Mouse (Mus musculus) midbrain, embryonic 14.5 days (tissue): ENCODE measurements around the gene Rab5b. TPM values are rescaled to one million over a fixed set of nuclear protein-coding genes. Genes with fewer than 3 reads are reported as not detected.

Source experiments
- ATAC-seq: fragments of 200-750 bp; cut with Nextera tagmentation; 2 replicates; pipeline ENCODE4 v1.8.0; 2017; ENCODE audit warnings: moderate number of reproducible peaks, moderate library complexity; ENCODE audit not compliant: low FRiP score, low TSS enrichment
- DNase-seq: peaks from one replicate; pipeline ENCODE4 v3.0.0-alpha.2; 2015
- H3K27ac ChIP-seq: fragments of 300-500 bp; sonication (generic); replicated peaks from 2 replicates; pipeline ENCODE4 v1.5.1; 2014; ENCODE audit warnings: mild to moderate bottlenecking, low read depth, low read length, moderate library complexity
- H3K27me3 ChIP-seq: fragments of 300-500 bp; sonication (generic); 2 replicates; pipeline ENCODE4 v1.6.1; 2014; ENCODE audit warnings: low read length, control low read depth, mixed read lengths; ENCODE audit not compliant: control insufficient read depth, insufficient read depth
- H3K36me3 ChIP-seq: fragments of 300-500 bp; sonication (generic); 2 replicates; pipeline ENCODE4 v1.6.1; 2014; ENCODE audit warnings: low read length, control low read depth; ENCODE audit not compliant: control insufficient read depth, insufficient read depth
- H3K4me1 ChIP-seq: fragments of 300-500 bp; sonication (generic); 2 replicates; pipeline ENCODE4 v1.6.1; 2014; ENCODE audit warnings: mild to moderate bottlenecking, antibody characterized with exemption, low read length, control low read depth; ENCODE audit not compliant: control insufficient read depth, insufficient read depth
- H3K4me2 ChIP-seq: fragments of 300-500 bp; sonication (generic); 2 replicates; pipeline ENCODE4 v1.6.1; 2014; ENCODE audit warnings: mild to moderate bottlenecking, low read length, moderate library complexity
- H3K4me3 ChIP-seq: fragments of 300-500 bp; sonication (generic); replicated peaks from 2 replicates; pipeline ENCODE4 v1.5.1; 2014; ENCODE audit warnings: low read depth, low read length
- H3K9ac ChIP-seq: fragments of 300-500 bp; sonication (generic); replicated peaks from 2 replicates; pipeline ENCODE4 v1.6.1; 2014; ENCODE audit warnings: mild to moderate bottlenecking, low read length, moderate library complexity
- H3K9me3 ChIP-seq: fragments of 300-500 bp; sonication (generic); 2 replicates; pipeline ENCODE4 v1.6.1; 2016; ENCODE audit warnings: low read length, control low read depth, mixed read lengths; ENCODE audit not compliant: control insufficient read depth
- WGBS: fragments of 180-500 bp; shearing (Covaris S2); extraction: QIAGEN DNeasy Blood & Tissue Kit; methylation state at CpG from one replicate; pipeline ENCODE4 v1.1.7; 2014; 5-methylcytosine and 5-hydroxymethylcytosine counted together
- polyA plus RNA-seq: library from polyadenylated mRNA; unstranded; fragments of >200 nt; fragmentation: Nextera tagmentation; extraction: Ambion mirVana; gene quantifications from 2 replicates; pipeline ENCODE4 v1.2.1, GENCODE M21; 2014

The Rab5b gene
- polyA plus RNA-seq, 1 experiment from 2014 or later: 100 TPM

GRCm38 (mm10) chr10:128703895-128704294 lies 7.8 kb upstream of the Rab5b start, which contains the start of gene Pmel:
Pmel (plus strand) TSS chr10:128704195.
- DNase-seq (no peak), ATAC-seq (no peak)
- H3K4me2 ChIP-seq: peak within 1 kb of the TSS; percentile 93
- no peaks in the 10 kb centered on the region for H3K9me3 ChIP-seq
- no peaks in the 10 kb centered on the region for H3K27me3 ChIP-seq
- H3K4me1 ChIP-seq: peaks cover 9% of the 10 kb centered on the region; the same call in 1 of the 2 replicates
- WGBS: 27% methylated on average over 4 of the region's 4 CpGs
- H3K4me3 ChIP-seq: peak within 1 kb of the TSS; percentile 67
- no peaks in the 10 kb centered on the region for H3K36me3 ChIP-seq
- peak within 1 kb of the TSS; percentile 46; the same call in 1 of the 2 replicates for H3K9ac ChIP-seq
- peak within 1 kb of the TSS; percentile 63; the same call in 1 of the 2 replicates for H3K27ac ChIP-seq

- Histone ChIP-seq H3K36me3 (no peaks in the 10 kb centered on the region), H3K4me1 (peaks cover 9% of the 10 kb centered on the region; the same call in 1 of the 2 replicates), H3K4me2 (no peak overlapping the region), H3K27ac (no peak overlapping the region), H3K27me3 (no peaks in the 10 kb centered on the region), H3K4me3 (no peak overlapping the region), H3K9me3 (no peaks in the 10 kb centered on the region), H3K9ac (no peak overlapping the region)
- ATAC-seq (no peak), DNase-seq (no peak)
- 73% methylated on average over 6 of the region's 6 CpGs for WGBS
Measured at GRCm38 (mm10) chr10:128702328-128703007, 6.4 kb upstream of the Rab5b start.

GRCm38 (mm10) chr10:128700712-128701111 lies 4.6 kb upstream of the Rab5b start:
- H3K9ac ChIP-seq: no peak overlapping the region
- H3K4me3 ChIP-seq: no peak overlapping the region
- H3K4me1 ChIP-seq: peaks cover 9% of the 10 kb centered on the region; the same call in 1 of the 2 replicates
- H3K36me3 ChIP-seq: no peaks in the 10 kb centered on the region
- WGBS: 69% methylated on average over 5 of the region's 5 CpGs
- no peaks in the 10 kb centered on the region for H3K27me3 ChIP-seq
- H3K9me3 ChIP-seq: no peaks in the 10 kb centered on the region
- ATAC-seq: no peak
- H3K27ac ChIP-seq: no peak overlapping the region
- H3K4me2 ChIP-seq: no peak overlapping the region
- no peak for DNase-seq

GRCm38 (mm10) chr10:128699611-128700010 lies 3.5 kb upstream of the Rab5b start:
- Histone ChIP-seq H3K36me3 (no peaks in the 10 kb centered on the region), H3K9ac (no peak overlapping the region), H3K4me1 (peaks cover 13% of the 10 kb centered on the region), H3K4me2 (no peak overlapping the region), H3K27me3 (no peaks in the 10 kb centered on the region), H3K9me3 (no peaks in the 10 kb centered on the region), H3K27ac (no peak overlapping the region), H3K4me3 (no peak overlapping the region)
- 87% methylated on average over 11 of the region's 11 CpGs for WGBS
- DNase-seq (no peak), ATAC-seq (no peak)

- no peaks in the 10 kb centered on the region for H3K36me3 ChIP-seq
- H3K4me2 ChIP-seq: no peak overlapping the region
- DNase-seq: no peak
- H3K27ac ChIP-seq: no peak overlapping the region
- no peak overlapping the region for H3K9ac ChIP-seq
- no peak for ATAC-seq
- no peak overlapping the region for H3K4me3 ChIP-seq
- H3K4me1 ChIP-seq: peaks cover 10% of the 10 kb centered on the region
- WGBS: 89% methylated on average over 5 of the region's 5 CpGs
- no peaks in the 10 kb centered on the region for H3K9me3 ChIP-seq
- H3K27me3 ChIP-seq: no peaks in the 10 kb centered on the region
Measured at GRCm38 (mm10) chr10:128699006-128699405, 2.9 kb upstream of the Rab5b start.

- no peak overlapping the region; the same call in 1 of the 2 replicates for H3K27ac ChIP-seq
- peak overlapping the region; percentile 66 for H3K4me2 ChIP-seq
- no peaks in the 10 kb centered on the region for H3K9me3 ChIP-seq
- no peaks in the 10 kb centered on the region for H3K36me3 ChIP-seq
- no peak overlapping the region; the same call in 1 of the 2 replicates for H3K9ac ChIP-seq
- no peaks in the 10 kb centered on the region for H3K27me3 ChIP-seq
- 89% methylated on average over 6 of the region's 6 CpGs for WGBS
- peak overlapping the region; percentile 37 for H3K4me3 ChIP-seq
- DNase-seq (no peak), ATAC-seq (no peak)
- peaks cover 10% of the 10 kb centered on the region for H3K4me1 ChIP-seq
Measured at GRCm38 (mm10) chr10:128697072-128697725, 1.1 kb upstream of the Rab5b start.

GRCm38 (mm10) chr10:128695411-128695991 lies 563 bp downstream of the Rab5b start:
- Histone ChIP-seq H3K9ac (peak overlapping the region; percentile 92), H3K4me1 (peaks cover 10% of the 10 kb centered on the region), H3K27ac (peak overlapping the region; percentile 96), H3K9me3 (no peaks in the 10 kb centered on the region), H3K4me3 (peak overlapping the region; percentile 91), H3K4me2 (peak overlapping the region; percentile 78), H3K27me3 (no peaks in the 10 kb centered on the region), H3K36me3 (no peaks in the 10 kb centered on the region)
- WGBS: 2% methylated on average over 22 of the region's 22 CpGs
- ATAC-seq: no peak
- no peak for DNase-seq

GRCm38 (mm10) chr10:128674469-128675008 lies 21.5 kb downstream of the Rab5b start:
- Histone ChIP-seq H3K9ac (peak overlapping the region; percentile 64), H3K27ac (peak overlapping the region; percentile 67; the same call in 1 of the 2 replicates), H3K4me2 (peak overlapping the region; percentile 92), H3K9me3 (no peaks in the 10 kb centered on the region), H3K4me3 (peak overlapping the region; percentile 66), H3K36me3 (peaks cover 5% of the 10 kb centered on the region), H3K27me3 (no peaks in the 10 kb centered on the region), H3K4me1 (peaks cover 7% of the 10 kb centered on the region; the same call in 1 of the 2 replicates)
- ATAC-seq: no peak
- WGBS: 2% methylated on average over 9 of the region's 9 CpGs
- peak; percentile 80 for DNase-seq
